Mouse (Mus musculus) limb, embryonic 13.5 days (tissue): ENCODE data around the gene Pak6. TPM values are rescaled to one million over a fixed set of nuclear protein-coding genes. Genes with fewer than 3 reads are reported as not detected.

Experiments used
- ATAC-seq: fragments of 200-750 bp; cut with Nextera tagmentation; 2 replicates; pipeline ENCODE4 v1.8.0; 2017; ENCODE audit warnings: low read depth, moderate number of reproducible peaks, moderate TSS enrichment; ENCODE audit not compliant: low FRiP score
- H3K27ac ChIP-seq: fragments of 300-500 bp; sonication (generic); 2 replicates; pipeline ENCODE4 v1.5.1; 2015; ENCODE audit warnings: inconsistent platforms, mild to moderate bottlenecking, moderate library complexity
- H3K27me3 ChIP-seq: fragments of 300-500 bp; sonication (generic); 2 replicates; pipeline ENCODE4 v1.6.1; 2015; ENCODE audit warnings: mild to moderate bottlenecking, inconsistent platforms
- H3K36me3 ChIP-seq: fragments of 300-500 bp; sonication (generic); 2 replicates; pipeline ENCODE4 v1.6.1; 2015; ENCODE audit warnings: inconsistent platforms, mild to moderate bottlenecking, moderate library complexity
- H3K4me1 ChIP-seq: fragments of 300-500 bp; sonication (generic); 2 replicates; pipeline ENCODE4 v1.6.1; 2015; ENCODE audit warnings: inconsistent platforms
- H3K4me2 ChIP-seq: fragments of 300-500 bp; sonication (generic); replicated peaks from 2 replicates; pipeline ENCODE4 v1.6.1; 2015; ENCODE audit warnings: inconsistent platforms, mild to moderate bottlenecking, moderate library complexity
- H3K4me3 ChIP-seq: fragments of 300-500 bp; sonication (generic); 2 replicates; pipeline ENCODE4 v1.5.1; 2015; ENCODE audit warnings: moderate library complexity, mild to moderate bottlenecking, inconsistent platforms
- H3K9ac ChIP-seq: fragments of 300-500 bp; sonication (generic); 2 replicates; pipeline ENCODE4 v1.6.1; 2015; ENCODE audit warnings: mild to moderate bottlenecking, inconsistent platforms
- H3K9me3 ChIP-seq: fragments of 300-500 bp; sonication (generic); 2 replicates; pipeline ENCODE4 v1.6.1; 2016; ENCODE audit warnings: inconsistent platforms
- WGBS: fragments of 180-500 bp; shearing (Covaris S2); methylation state at CpG from one replicate; pipeline ENCODE4 v1.1.7; 2015; 5-methylcytosine and 5-hydroxymethylcytosine counted together
- polyA plus RNA-seq: library from polyadenylated mRNA; unstranded; fragments of >200 nt; fragmentation: Nextera tagmentation; extraction: Ambion mirVana; gene quantifications from 2 replicates; pipeline ENCODE4 v1.2.1, GENCODE M21; 2015

Gene Pak6
- polyA plus RNA-seq, 1 experiment from 2014 or later = 3.3 TPM

DNA sequence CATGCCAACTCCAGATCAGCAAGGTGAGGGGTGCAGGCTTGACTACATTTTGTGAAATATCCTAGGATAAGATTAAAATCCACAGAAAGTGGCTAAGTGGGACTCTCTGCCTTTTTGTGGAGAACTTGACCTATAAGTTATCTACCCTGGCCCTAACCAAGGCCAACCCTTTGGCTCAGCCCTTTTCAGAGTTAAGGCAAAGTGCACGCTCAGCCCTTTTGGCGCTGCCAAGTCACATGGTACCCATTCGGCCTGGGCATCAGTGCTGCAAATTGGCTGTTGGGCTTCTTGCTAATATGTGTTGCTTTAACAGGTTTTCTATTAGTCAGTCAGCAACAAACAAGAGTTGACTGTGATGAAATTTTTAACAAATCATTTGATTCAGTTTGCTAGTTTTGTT is 24.7 kb downstream of the Pak6 start:
- no peaks in the 10 kb centered on the region for H3K9me3 ChIP-seq
- H3K9ac ChIP-seq = no peak overlapping the region
- no peaks in the 10 kb centered on the region for H3K4me1 ChIP-seq
- WGBS = 94% methylated on average over 3 of the region's 3 CpGs
- ATAC-seq = no peak
- no peak overlapping the region for H3K4me3 ChIP-seq
- no peak overlapping the region for H3K4me2 ChIP-seq
- H3K27ac ChIP-seq = no peak overlapping the region
- no peaks in the 10 kb centered on the region for H3K36me3 ChIP-seq
- peaks cover 13% of the 10 kb centered on the region; the same call in 1 of the 2 replicates for H3K27me3 ChIP-seq

DNA sequence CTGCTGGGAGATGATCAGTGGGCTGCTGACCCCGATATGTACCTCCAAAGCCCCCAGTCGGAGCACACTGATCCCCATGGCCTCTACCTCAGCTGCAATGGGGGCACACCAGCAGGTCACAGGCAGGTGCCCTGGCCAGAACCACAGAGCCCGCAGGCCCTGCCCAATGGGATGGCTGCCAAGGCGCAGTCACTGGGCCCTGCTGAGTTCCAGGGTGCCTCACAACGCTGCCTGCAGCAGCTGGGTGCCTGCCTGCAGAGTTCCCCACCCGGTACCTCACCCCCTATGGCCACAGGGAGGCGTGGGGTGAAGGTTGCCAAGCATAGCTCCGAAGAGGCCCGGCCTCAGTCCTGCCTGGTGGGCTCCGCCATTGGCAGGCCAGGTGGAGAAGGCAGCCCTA is 26.8 kb downstream of the Pak6 start:
- Histone ChIP-seq H3K4me2 (no peak overlapping the region), H3K36me3 (no peaks in the 10 kb centered on the region), H3K9ac (no peak overlapping the region), H3K4me1 (no peaks in the 10 kb centered on the region), H3K27me3 (peaks cover 29% of the 10 kb centered on the region), H3K9me3 (no peaks in the 10 kb centered on the region), H3K4me3 (no peak overlapping the region), H3K27ac (no peak overlapping the region)
- 79% methylated on average over 10 of the region's 10 CpGs for WGBS
- no peak for ATAC-seq

DNA sequence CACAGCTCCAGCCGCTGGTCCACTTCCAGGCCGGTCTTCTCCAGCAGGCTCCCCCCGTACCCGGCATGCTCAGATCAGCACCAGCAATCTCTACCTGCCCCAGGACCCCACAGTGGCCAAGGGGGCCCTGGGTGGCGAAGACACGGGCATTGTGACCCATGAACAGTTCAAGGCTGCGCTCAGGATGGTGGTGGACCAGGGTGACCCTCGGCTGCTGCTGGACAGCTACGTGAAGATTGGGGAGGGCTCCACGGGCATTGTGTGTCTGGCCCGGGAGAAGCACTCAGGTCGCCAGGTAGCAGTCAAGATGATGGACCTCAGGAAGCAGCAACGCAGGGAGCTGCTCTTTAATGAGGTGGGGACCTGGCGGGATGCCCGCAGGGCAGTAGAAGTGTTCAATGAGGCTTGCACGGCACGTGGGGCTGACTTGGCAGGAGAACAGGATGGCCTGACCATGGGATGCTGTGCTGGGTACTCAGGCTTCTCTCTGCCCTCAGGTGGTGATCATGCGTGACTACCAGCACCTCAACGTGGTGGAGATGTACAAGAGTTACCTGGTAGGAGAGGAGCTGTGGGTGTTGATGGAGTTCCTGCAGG is 30.4 kb downstream of the Pak6 start:
- ATAC-seq = no peak
- Histone ChIP-seq H3K4me3 (no peak overlapping the region), H3K4me1 (peaks cover 22% of the 10 kb centered on the region), H3K9ac (no peak overlapping the region), H3K9me3 (no peaks in the 10 kb centered on the region), H3K36me3 (no peaks in the 10 kb centered on the region), H3K27ac (no peak overlapping the region), H3K27me3 (peaks cover 62% of the 10 kb centered on the region), H3K4me2 (no peak overlapping the region)
- WGBS = 80% methylated on average over 19 of the region's 19 CpGs

DNA sequence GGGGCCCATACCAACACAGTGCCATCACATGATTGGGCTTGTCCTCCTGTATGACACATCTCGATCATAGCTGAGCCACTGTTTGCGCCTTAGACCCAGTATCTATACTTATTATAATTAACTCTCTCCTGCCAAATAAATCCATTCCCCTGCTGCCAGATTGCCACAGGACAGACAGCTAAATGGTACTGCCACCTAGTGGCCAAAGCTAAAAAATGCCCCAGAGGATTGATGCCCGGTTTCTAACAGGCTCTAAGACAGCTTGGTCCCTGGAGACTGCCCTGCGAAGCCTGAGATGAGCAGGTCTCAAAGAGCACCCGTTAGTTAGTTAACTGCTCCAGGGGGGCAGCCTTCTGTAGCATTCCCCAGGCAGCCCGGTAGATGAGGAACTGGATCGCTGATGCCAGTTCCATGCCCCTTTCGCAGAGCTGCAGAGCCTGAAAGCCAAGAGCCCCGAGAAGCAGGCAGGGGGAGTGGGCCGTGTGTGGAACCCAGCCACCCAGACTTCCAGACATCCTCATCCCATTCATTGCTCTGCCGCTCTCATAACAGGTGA is 32.7 kb downstream of the Pak6 start:
- ATAC-seq = no peak
- Histone ChIP-seq H3K27ac (no peak overlapping the region), H3K4me2 (no peak overlapping the region), H3K4me1 (peaks cover 27% of the 10 kb centered on the region), H3K9ac (peak overlapping the region; percentile 19; the same call in 1 of the 2 replicates), H3K27me3 (peaks cover 74% of the 10 kb centered on the region), H3K9me3 (no peaks in the 10 kb centered on the region), H3K36me3 (no peaks in the 10 kb centered on the region), H3K4me3 (no peak overlapping the region)
- WGBS = 29% methylated on average over 11 of the region's 11 CpGs

DNA sequence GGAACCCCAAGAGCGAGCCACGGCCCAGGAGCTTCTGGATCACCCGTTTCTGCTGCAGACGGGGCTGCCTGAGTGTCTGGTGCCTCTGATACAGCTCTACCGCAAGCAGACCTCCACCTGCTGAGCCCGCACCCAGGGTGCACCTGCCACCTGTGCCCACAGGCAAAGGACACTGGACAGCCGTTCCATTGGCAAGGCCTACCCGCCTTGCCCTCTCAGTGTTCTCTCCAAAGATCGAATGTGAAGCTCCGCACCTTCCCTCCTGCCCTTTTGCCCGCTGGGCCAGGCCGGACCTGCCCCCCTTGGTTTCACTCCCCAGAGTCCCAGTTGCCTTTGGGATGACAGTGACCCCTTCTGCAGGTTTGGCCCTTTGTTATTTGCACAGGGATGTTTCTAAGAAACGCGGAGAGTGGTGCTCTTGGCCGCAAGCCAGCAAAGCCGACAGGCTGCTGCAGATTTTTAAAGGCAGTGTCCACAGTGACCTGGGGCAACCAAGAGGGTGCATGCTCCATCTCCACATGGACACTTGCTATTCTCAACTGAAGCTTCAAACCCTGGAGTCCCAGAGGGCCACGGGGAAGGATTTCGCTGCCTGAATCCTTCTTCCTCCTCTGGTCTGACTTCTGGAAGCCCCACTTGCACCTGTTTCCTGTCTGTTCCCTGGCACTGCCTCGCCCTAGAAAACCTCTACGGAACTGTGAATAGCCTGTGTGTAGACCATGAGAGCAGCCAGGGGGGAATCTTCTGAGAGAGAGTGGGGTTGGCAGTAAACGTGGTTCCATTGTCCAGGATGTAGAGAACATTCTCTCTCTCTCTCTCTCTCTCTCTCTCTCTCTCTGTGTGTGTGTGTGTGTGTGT is 33.6 kb downstream of the Pak6 start:
- Histone ChIP-seq H3K9ac (0 out of 2 replicates have a peak overlapping the region, but pooled peaks have one; percentile 19), H3K36me3 (no peaks in the 10 kb centered on the region), H3K27me3 (peaks cover 81% of the 10 kb centered on the region), H3K4me2 (no peak overlapping the region), H3K27ac (no peak overlapping the region), H3K9me3 (no peaks in the 10 kb centered on the region), H3K4me1 (peaks cover 31% of the 10 kb centered on the region), H3K4me3 (no peak overlapping the region)
- WGBS = 48% methylated on average over 21 of the region's 21 CpGs
- no peak for ATAC-seq

DNA sequence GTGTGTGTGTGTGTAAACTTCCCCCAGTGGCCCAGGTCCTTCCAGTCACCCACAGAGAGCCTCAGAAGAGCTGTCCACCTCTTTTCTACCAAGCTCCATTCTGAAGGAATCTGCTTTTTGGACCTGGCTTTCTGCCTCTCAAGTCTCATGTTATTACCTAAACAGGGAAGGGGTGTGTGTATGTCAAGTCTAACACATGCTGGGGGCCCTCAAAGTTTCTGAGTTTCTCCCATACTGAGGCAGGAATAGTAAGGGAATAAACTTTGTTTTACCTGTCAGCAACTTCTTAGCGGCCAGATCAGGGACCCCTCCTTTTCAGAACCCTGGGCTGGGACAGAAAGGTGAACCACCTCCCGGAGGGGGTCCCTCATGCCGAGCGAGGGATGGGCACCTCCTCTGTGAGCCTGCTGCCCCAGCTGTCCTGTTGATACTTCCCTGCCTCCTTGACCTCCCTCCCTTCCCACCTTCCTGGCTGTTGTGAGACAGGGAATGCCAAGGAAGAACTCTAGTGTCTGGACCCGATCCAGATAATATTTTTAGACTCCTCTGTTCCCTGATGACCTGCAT is 34.3 kb downstream of the Pak6 start:
- no peak overlapping the region for H3K27ac ChIP-seq

DNA sequence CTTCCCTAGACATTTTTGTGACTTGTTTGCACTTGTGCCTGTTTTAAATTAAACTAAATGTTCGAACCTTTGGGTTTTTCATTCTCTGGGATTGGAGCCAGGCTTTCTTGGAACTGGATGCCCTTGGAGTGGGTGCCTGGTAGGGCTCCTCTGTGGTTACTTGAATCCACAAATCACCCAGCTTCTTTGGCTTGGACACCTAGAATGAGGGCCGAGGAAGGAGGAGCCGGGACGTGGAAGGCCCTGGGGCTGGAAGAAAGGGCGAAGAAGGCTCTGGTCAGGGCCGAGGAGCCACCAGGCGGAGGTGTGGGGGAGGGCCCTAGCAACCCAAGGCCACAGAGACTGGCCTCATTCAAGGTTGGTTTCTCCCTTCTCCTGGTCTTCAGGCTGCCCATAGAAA is 34.9 kb downstream of the Pak6 start:
- peaks cover 91% of the 10 kb centered on the region for H3K27me3 ChIP-seq
- no peaks in the 10 kb centered on the region for H3K36me3 ChIP-seq
- no peaks in the 10 kb centered on the region for H3K9me3 ChIP-seq
- H3K4me2 ChIP-seq = no peak overlapping the region
- H3K4me3 ChIP-seq = no peak overlapping the region
- ATAC-seq = no peak
- peaks cover 39% of the 10 kb centered on the region for H3K4me1 ChIP-seq
- WGBS = 25% methylated on average over 7 of the region's 7 CpGs
- H3K9ac ChIP-seq = no peak overlapping the region
- H3K27ac ChIP-seq = no peak overlapping the region

More for the DNA sequence above, 34.3 kb downstream of the Pak6 start:
- no peaks in the 10 kb centered on the region for H3K36me3 ChIP-seq
- H3K4me3 ChIP-seq = no peak overlapping the region
- H3K27me3 ChIP-seq = peaks cover 85% of the 10 kb centered on the region
- 40% methylated on average over 5 of the region's 5 CpGs for WGBS
- no peak for ATAC-seq
- H3K4me2 ChIP-seq = no peak overlapping the region
- peaks cover 34% of the 10 kb centered on the region for H3K4me1 ChIP-seq
- no peaks in the 10 kb centered on the region for H3K9me3 ChIP-seq
- H3K9ac ChIP-seq = no peak overlapping the region

DNA sequence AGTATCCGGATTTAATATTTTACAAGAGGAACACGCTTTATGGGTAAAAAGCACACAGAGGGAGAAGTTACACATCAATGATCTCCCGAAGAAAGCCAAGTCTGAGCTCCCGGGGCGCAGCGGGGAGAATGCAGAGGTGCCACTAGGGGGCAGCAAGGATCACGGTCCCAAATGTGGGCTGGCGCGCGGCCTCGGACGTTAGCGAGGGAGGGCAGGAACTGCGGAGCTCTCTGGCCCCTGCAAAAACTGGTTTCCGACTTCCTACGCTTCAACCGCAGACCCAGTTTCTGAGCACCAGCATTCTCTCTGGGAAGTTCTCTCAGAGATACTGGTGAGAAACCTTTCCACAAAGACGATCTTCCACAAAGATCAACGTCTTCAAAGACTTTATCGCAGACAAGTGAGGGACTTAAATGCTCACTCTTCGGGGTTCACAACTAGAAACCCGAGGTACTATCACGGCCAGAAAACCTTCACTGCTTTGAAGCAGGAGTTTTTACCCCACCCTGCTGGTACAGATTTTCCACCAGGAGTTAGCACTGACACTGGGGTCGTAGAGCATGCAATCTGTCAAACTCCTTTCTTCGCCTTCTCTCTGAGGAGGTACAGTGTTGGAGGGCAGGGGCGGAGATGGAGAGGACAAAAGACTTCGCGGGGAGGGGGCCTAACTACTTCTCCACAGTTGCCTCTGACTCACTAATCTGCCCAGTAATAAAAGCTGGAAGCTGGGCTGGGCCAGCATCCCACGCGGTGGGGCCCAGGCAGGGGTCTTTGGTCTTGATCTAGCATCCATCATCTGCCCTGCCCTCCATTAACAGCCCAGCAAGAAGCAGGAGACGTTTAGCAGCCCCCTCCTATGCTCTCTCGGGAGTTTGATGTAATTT is 37.3 kb downstream of the Pak6 start:
- Histone ChIP-seq H3K4me3 (peak overlapping the region; percentile 34), H3K9ac (peak overlapping the region; percentile 39; the same call in 1 of the 2 replicates), H3K4me2 (peak overlapping the region; percentile 57), H3K27ac (no peak overlapping the region), H3K36me3 (no peaks in the 10 kb centered on the region), H3K4me1 (peaks cover 54% of the 10 kb centered on the region), H3K27me3 (peaks cover 94% of the 10 kb centered on the region), H3K9me3 (no peaks in the 10 kb centered on the region)
- 2% methylated on average over 32 of the region's 32 CpGs for WGBS
- ATAC-seq = no peak

DNA sequence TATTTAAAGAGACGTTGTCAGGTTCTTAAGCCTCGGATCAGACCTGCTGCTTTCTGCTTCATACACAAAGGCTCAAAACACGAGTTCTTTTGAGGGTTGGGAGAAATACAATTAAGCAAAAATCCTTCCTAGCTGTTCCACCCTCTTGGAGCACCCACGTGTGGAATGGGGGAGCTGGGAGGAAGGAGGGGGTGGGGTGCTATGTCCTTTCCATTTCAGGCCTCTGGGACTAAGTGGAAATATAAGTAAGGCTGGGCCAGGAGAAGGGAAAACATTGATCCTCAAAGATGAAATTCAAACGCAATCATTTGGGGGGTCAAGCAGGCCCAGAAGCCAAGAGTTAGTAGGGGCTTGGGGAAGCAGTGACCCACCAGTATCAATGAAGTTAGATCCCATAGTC is 38.1 kb downstream of the Pak6 start:
- peaks cover 50% of the 10 kb centered on the region for H3K4me1 ChIP-seq
- peak overlapping the region; percentile 34; the same call in 1 of the 2 replicates for H3K4me3 ChIP-seq
- no peak for ATAC-seq
- peak overlapping the region; percentile 57; the same call in 1 of the 2 replicates for H3K4me2 ChIP-seq
- peaks cover 94% of the 10 kb centered on the region for H3K27me3 ChIP-seq
- no peaks in the 10 kb centered on the region for H3K9me3 ChIP-seq
- H3K27ac ChIP-seq = no peak overlapping the region
- no peak overlapping the region for H3K9ac ChIP-seq
- WGBS = 3% methylated on average over 5 of the region's 5 CpGs
- H3K36me3 ChIP-seq = no peaks in the 10 kb centered on the region

DNA sequence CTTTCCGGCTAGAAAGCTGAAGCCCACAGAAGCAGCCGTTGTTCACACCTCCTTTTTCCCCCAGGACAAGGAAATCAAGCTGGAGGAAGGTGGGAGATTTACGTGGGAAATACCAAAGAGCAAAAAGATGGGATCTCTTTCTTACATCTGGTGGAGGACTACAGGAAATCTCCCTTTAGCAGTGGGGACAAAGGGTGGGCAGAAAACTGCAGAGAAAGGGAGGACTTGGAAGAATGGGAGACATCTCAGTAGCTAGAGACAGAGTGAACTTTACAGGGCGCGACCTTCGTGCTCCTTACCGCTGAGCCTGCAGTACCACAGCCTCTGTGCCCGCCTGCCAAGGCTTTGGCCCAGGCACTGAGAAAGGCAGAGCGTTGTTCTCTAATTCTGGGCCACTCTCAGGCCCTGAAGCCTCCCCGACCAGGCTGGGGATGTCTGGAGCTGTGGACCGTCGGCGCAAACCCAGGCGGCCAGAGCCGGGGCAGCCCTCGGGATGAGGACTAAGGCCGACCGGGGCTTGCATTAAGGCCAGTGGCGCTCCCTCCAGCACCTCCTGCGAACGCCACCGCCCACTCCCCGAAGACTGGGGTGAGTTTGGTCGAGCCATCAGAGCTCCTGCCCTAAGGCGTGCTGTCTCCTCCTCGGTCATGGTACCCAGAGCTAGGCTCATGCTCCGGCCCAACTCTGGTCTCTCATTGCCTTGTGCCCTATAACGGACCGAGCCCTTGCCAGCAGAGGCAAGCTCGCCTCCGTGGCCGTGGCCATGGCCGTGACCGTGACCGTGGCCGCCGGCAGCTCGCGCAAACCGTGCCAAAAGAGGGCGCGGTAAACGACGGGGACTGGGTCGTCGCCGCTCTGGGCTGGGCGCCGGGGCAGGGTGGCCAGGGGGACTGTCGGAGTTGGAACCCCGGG is 39.1 kb downstream of the Pak6 start:
- WGBS = 2% methylated on average over 51 of the region's 51 CpGs
- Histone ChIP-seq H3K9ac (peak overlapping the region; percentile 48), H3K9me3 (no peaks in the 10 kb centered on the region), H3K4me2 (peak overlapping the region; percentile 75), H3K4me1 (peaks cover 40% of the 10 kb centered on the region), H3K27me3 (peaks cover 94% of the 10 kb centered on the region), H3K27ac (no peak overlapping the region), H3K36me3 (no peaks in the 10 kb centered on the region), H3K4me3 (peak overlapping the region; percentile 47)
- no peak for ATAC-seq
